14 mouse cellular contexts compared by ENCODE assay signal in the genomic region with DNA sequence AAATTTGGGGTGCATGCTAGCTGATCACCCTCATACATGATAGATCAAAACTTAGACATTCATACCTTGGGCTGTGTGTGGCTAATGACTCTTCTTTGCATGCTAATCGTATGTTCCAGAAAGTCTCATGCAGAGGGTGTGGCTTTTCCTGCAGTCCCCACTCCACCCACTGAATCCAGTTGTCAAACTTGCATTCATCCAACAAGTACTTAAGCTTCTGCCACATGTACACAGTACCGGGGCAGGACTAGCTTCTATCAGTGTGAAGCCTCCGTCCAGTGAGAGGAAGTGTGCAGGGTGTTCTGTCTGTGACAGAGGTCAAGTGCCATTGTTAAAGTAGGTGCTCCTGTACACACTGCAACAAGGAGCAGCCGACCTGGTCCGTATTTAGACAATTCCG. TPM values are rescaled to one million over a fixed set of nuclear protein-coding genes. Genes with fewer than 3 reads are reported as not detected.
DNase-seq lines count a peak whose midpoint lies in the region; ATAC-seq and TF ChIP-seq lines count a peak whose summit lies in the region.
"Had no signal": no experiment of that assay in that cellular context is flagged by ENCODE, and none has a peak within 500 bp of the region (broad histone marks: within the 10 kb centered on the region; RNA-seq: fewer than 3 reads in every experiment).

No protein-coding gene starts in this region.

- H3K4me2 ChIP-seq in heart, embryonic 11.5 days, result no peak overlapping the region
- H3K4me2 ChIP-seq in liver, embryonic 14.5 days (ENCODE audit: low read depth), result peak overlapping the region; percentile 23; the same call in 1 of the 2 replicates
- no peak overlapping the region for H3K4me2 ChIP-seq in stomach, embryonic 16.5 days (ENCODE audit: low read depth, low read length)
- H3K4me2 ChIP-seq: embryonic facial prominence, embryonic 12.5 days; forebrain, embryonic 15.5 days; hindbrain, embryonic 15.5 days had no signal

- no peak for DNase-seq in heart, postnatal 25 days (ENCODE audit: low spot score)
- peak in 1 of 3 experiments; percentile 55 for DNase-seq in liver, embryonic 14.5 days (ENCODE audit: low read depth in 3 of 3, low spot score in 3 of 3)
- DNase-seq in cerebellum, adult 11-12 months, result no peak
- no peak for DNase-seq in kidney, postnatal 36 days
- DNase-seq: adrenal gland, postnatal 36 days; cerebellum, adult 9-10 months; kidney, adult 18-20 months; right cerebral cortex, postnatal 14 days had no signal

- TF ChIP-seq CTCF in liver, embryonic 14.5 days (IDR thresholded peaks at IDR 0.05; ENCODE audit: low read depth), result 0 out of 2 replicates have a peak, but pooled peaks have one; percentile 14

- H3K4me3 ChIP-seq in heart, embryonic 11.5 days (ENCODE audit: low read depth, low read length), result no peak overlapping the region
- no peak overlapping the region for H3K4me3 ChIP-seq in liver, embryonic 14.5 days (ENCODE audit: insufficient read depth in 1 of 2, low read depth in 2 of 2, low read length in 2 of 2)
- no peak overlapping the region for H3K4me3 ChIP-seq in stomach, embryonic 16.5 days (replicated peaks; ENCODE audit: low read length)
- H3K4me3 ChIP-seq: embryonic facial prominence, embryonic 12.5 days; forebrain, embryonic 15.5 days; hindbrain, embryonic 15.5 days had no signal

- peaks cover 29% of the 10 kb centered on the region for H3K4me1 ChIP-seq in heart, embryonic 11.5 days (ENCODE audit: control insufficient read depth, insufficient read depth, low read length)
- peaks cover 23 to 48% of the 10 kb centered on the region in 2 experiments for H3K4me1 ChIP-seq in liver, embryonic 14.5 days (replicated peaks; ENCODE audit: control insufficient read depth in 2 of 2, insufficient read depth in 2 of 2, low read length in 1 of 2)
- peaks cover 15% of the 10 kb centered on the region; the same call in 1 of the 2 replicates for H3K4me1 ChIP-seq in stomach, embryonic 16.5 days (ENCODE audit: control insufficient read depth, insufficient read depth, low read length)
- H3K4me1 ChIP-seq: embryonic facial prominence, embryonic 12.5 days; hindbrain, embryonic 15.5 days had no signal

- no peaks in the 10 kb centered on the region for H3K36me3 ChIP-seq in heart, embryonic 11.5 days (ENCODE audit: control insufficient read depth, insufficient read depth, low read length)
- peaks cover 8% of the 10 kb centered on the region; the same call in 1 of the 2 replicates for H3K36me3 ChIP-seq in liver, embryonic 14.5 days (replicated peaks; ENCODE audit: control insufficient read depth, insufficient read depth, low read depth)
- H3K36me3 ChIP-seq in stomach, embryonic 16.5 days (ENCODE audit: control insufficient read depth, insufficient read depth, low read length), result no peaks in the 10 kb centered on the region
- H3K36me3 ChIP-seq: embryonic facial prominence, embryonic 12.5 days; forebrain, embryonic 15.5 days; hindbrain, embryonic 15.5 days had no signal

- H3K27me3 ChIP-seq in heart, embryonic 11.5 days (ENCODE audit: control insufficient read depth, insufficient read depth, low read length), result no peaks in the 10 kb centered on the region
- no peaks in the 10 kb centered on the region for H3K27me3 ChIP-seq in liver, embryonic 14.5 days (ENCODE audit: control insufficient read depth, insufficient read depth, low read length)
- H3K27me3 ChIP-seq in stomach, embryonic 16.5 days (ENCODE audit: control insufficient read depth, insufficient read depth, low read length), result no peaks in the 10 kb centered on the region
- H3K27me3 ChIP-seq: embryonic facial prominence, embryonic 12.5 days; forebrain, embryonic 15.5 days; hindbrain, embryonic 15.5 days had no signal

- H3K9me3 ChIP-seq in heart, embryonic 11.5 days (replicated peaks; ENCODE audit: control insufficient read depth, low read length), result no peaks in the 10 kb centered on the region
- no peaks in the 10 kb centered on the region for H3K9me3 ChIP-seq in liver, embryonic 14.5 days (ENCODE audit: control insufficient read depth, low read length)
- H3K9me3 ChIP-seq in stomach, embryonic 16.5 days (replicated peaks; ENCODE audit: control insufficient read depth, low read length), result no peaks in the 10 kb centered on the region
- H3K9me3 ChIP-seq: embryonic facial prominence, embryonic 12.5 days; forebrain, embryonic 15.5 days; hindbrain, embryonic 15.5 days had no signal

- 0 out of 2 replicates have a peak, but pooled peaks have one; percentile 47 for ATAC-seq in heart, embryonic 11.5 days (replicated peaks; ENCODE audit: insufficient number of reproducible peaks, low FRiP score, low TSS enrichment)
- ATAC-seq in erythroblast, adult 5-6 weeks (replicated peaks; ENCODE audit: low FRiP score, poor library complexity, severe bottlenecking), result peak; percentile 82
- ATAC-seq in liver, embryonic 14.5 days (ENCODE audit: insufficient read depth), result peak; percentile 63
- peak; percentile 41; the same call in 1 of the 2 replicates for ATAC-seq in stomach, embryonic 16.5 days (ENCODE audit: insufficient read depth, low FRiP score)
- ATAC-seq: forebrain, embryonic 15.5 days had no signal

- H3K9ac ChIP-seq in heart, embryonic 11.5 days (ENCODE audit: low read depth, low read length), result no peak overlapping the region
- peak overlapping the region; percentile 11 for H3K9ac ChIP-seq in liver, embryonic 14.5 days (replicated peaks)
- no peak overlapping the region for H3K9ac ChIP-seq in stomach, embryonic 16.5 days (ENCODE audit: low read length)
- H3K9ac ChIP-seq: embryonic facial prominence, embryonic 12.5 days; forebrain, embryonic 15.5 days; hindbrain, embryonic 15.5 days had no signal

- 0 out of 2 replicates have a peak overlapping the region, but pooled peaks have one; percentile 43 for H3K27ac ChIP-seq in heart, embryonic 11.5 days (ENCODE audit: low read depth, low read length)
- peak overlapping the region; percentile 56 for H3K27ac ChIP-seq in liver, embryonic 14.5 days
- H3K27ac ChIP-seq in stomach, embryonic 16.5 days (ENCODE audit: low read length), result no peak overlapping the region; the same call in 1 of the 2 replicates
- H3K27ac ChIP-seq: embryonic facial prominence, embryonic 12.5 days; forebrain, embryonic 15.5 days; hindbrain, embryonic 15.5 days had no signal

- 50% methylated on average over 6 of the region's 6 CpGs for WGBS in heart, embryonic 11.5 days (ENCODE audit: insufficient replicate concordance)
- WGBS in liver, embryonic 14.5 days (ENCODE audit: insufficient replicate concordance), result 38% methylated on average over 6 of the region's 6 CpGs
- 56% methylated on average over 6 of the region's 6 CpGs for WGBS in stomach, embryonic 16.5 days

- 0 out of 2 replicates have a peak, but pooled peaks have one; percentile 13 for TF ChIP-seq EP300 in liver, embryonic 14.5 days (IDR thresholded peaks at IDR 0.05; ENCODE audit: low read depth)

- intact Hi-C loops in heart, postnatal 25 days (cut with DNase I), result no loop called here

RNA-seq across cellular contexts. Expression of gene Acsl1, which starts 26.0 kb away (rescaled TPM):
- 16.4 and 20.3 TPM in 2 replicates for polyA plus RNA-seq in heart, embryonic 11.5 days (2014; fragmentation: Nextera tagmentation; extraction: Ambion mirVana)
- 100 to 1,000 TPM; 842 to 883 TPM for total RNA-seq in heart, postnatal 25 days (2021)
- total RNA-seq in erythroblast, adult 5-6 weeks (2015; ENCODE audit: low replicate concordance), result 393 and 430 TPM in 2 replicates
- total RNA-seq in erythroblast, adult 5-6 weeks (2017; ENCODE audit: low replicate concordance), result 573 and 623 TPM in 2 replicates
- 27.5 and 39.4 TPM in 2 replicates for polyA plus RNA-seq in liver, embryonic 14.5 days (2012; rRNA removed)
- 64.2 and 73.7 TPM in 2 replicates for polyA plus RNA-seq in liver, embryonic 14.5 days (2014; fragmentation: Nextera tagmentation; extraction: Ambion mirVana)
- polyA plus RNA-seq in stomach, embryonic 16.5 days (2015; fragmentation: Nextera tagmentation; extraction: Ambion mirVana), result 33.4 and 42.0 TPM in 2 replicates

RNA-seq across cellular contexts. Expression of gene Cenpu, which starts 55.0 kb away (rescaled TPM):
- 14.9 and 18.4 TPM in 2 replicates for polyA plus RNA-seq in heart, embryonic 11.5 days (2014; fragmentation: Nextera tagmentation; extraction: Ambion mirVana)
- under 1 TPM; 0.65 to 0.67 TPM for total RNA-seq in heart, postnatal 25 days (2021)
- 6.5 and 19.4 TPM in 2 replicates for total RNA-seq in erythroblast, adult 5-6 weeks (2015; ENCODE audit: low replicate concordance)
- 30.5 and 31.9 TPM in 2 replicates for total RNA-seq in erythroblast, adult 5-6 weeks (2017; ENCODE audit: low replicate concordance)
- polyA plus RNA-seq in liver, embryonic 14.5 days (2012; rRNA removed), result 4.6 and 8.9 TPM in 2 replicates
- polyA plus RNA-seq in liver, embryonic 14.5 days (2014; fragmentation: Nextera tagmentation; extraction: Ambion mirVana), result 16.5 and 16.6 TPM in 2 replicates
- 11.2 and 15.1 TPM in 2 replicates for polyA plus RNA-seq in stomach, embryonic 16.5 days (2015; fragmentation: Nextera tagmentation; extraction: Ambion mirVana)
